Mouse (Mus musculus) 416B (cell line): Measurements from ENCODE around the gene Rnf181.

Experiments used
- DNase-seq: peaks from one replicate; pipeline ENCODE4 v3.0.0; 2011; ENCODE audit warnings: low read depth

The Rnf181 gene

DNA sequence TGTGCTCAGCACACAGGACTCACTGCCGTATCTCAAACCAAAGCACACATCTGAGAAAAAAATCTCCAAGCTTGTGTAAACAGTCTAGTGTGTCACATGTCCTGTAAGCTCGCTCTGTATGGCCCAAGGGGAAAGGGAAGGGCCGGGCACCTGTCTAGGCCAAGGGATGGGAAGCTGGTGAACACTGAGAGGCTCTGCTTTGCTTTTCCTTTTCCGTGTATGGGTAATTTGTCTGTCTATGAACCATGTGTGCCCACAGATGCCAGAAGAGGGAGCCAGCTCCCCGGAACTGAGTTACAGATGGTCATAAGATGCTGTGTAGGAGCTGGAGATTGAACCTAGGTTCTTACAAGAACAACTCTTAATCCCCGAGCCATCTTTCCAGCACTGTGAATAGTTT lies 40.5 kb downstream of the Rnf181 start:
- peak; percentile 67 for DNase-seq

- DNase-seq = no peak
These were observed 42.8 kb downstream of the Rnf181 start for GRCm38 (mm10) chr6:72323786-72324508.

DNA sequence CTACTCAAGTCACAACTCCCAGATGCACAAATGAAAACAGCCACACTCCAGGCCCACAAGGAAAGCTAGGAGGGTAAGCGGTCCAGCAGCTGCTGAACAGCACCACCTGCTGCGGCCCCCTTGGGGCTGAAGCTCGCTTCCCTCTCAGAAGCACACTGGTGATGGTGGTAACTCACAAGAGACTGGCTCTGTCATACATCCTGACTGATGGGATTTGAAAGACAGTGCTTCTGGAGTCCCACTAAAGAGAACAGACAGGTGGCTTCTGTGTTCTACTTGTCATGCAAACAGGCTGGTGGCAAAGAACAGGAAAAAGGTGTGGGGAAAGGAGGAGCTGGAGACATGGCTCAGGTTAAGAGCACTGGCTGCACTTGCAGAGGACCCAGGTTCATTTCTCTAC lies 43.8 kb downstream of the Rnf181 start:
- no peak for DNase-seq

DNA sequence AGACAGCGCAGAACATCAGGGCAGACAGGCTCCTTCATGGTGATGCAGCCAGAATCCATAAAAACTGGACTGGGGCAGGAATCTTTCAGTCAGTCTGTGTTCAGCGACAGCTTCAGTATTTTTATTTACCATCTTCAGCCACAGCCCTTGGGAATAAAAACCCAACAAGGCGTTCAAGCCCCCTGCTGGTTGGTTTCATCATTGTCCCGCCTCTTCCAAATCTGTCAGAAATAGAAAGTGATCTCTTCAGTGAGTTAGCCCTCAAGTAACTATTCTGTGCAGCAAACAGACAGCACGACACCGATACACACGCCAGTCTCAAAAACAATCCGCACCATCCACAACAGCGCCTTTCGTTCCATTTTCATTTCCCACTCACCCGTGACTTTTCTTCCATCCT lies 47.7 kb downstream of the Rnf181 start:
- DNase-seq = peak; percentile 60

GRCm38 (mm10) chr6:72318440-72318839 lies 48.3 kb downstream of the Rnf181 start:
- DNase-seq = no peak

DNA sequence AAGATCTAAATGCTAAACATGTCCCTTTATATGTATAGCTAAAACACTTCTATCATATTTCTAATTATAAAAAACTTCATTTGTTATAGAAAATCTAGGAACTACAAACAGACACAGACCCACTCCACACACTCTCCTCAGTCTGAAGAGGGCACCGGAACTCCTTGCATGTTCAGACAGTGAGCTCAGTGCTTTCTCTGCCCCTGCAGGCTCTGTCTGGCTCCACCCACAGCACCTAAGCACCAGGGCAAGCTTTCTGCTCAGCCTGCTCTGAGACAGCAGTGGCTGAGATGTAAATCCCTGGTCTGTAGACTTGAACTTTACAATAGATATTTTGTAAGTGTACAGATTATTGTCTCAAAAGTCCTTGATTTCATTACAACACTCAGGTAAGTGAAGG lies 50.7 kb downstream of the Rnf181 start:
- DNase-seq = no peak

DNA sequence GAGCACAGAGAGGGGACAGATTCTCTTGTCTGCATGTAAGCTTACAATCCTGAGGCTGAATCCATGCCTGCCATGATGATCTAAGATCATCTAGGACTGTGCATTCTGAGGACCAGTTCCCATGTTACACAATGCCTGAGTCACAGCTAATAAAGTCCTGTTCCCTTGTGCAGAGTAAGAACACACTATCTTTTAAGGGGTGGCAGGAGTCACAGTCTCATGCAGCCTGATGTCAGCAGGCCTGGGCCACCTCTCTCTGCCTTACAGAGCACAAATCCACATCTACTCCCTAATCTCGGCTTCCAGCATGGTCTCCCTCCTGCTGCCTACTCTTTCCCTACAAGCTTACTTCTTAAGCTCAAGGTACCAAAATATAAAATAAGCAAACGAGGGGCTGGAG lies 51.4 kb downstream of the Rnf181 start:
- peak; percentile 40 for DNase-seq

GRCm38 (mm10) chr6:72313124-72313867 lies 53.5 kb downstream of the Rnf181 start:
- DNase-seq = peak; percentile 63

DNA sequence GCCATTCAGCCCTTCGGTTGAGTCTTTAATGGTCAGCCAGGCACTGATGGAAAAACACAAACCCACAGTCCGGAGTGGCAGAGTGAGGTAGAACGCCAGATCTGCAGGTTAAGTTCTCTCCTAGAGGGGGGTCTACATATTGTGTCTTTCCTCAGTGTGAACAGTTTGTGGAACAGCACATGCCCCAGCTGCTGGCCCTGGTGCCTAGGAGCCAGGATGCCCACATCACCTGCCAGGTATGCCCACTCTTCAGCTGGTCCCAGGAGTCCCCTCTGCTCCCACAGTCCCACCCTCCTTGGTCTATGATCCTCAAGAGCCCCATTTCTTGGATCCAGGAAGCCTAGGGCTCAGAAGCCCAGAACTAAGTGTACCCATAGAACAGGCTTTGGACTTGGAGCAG lies 54.6 kb downstream of the Rnf181 start:
- DNase-seq = no peak
